Mouse (Mus musculus): Measurements from ENCODE around the gene Ndufa9.

Ndufa9 gene

GRCm38 (mm10) chr6:126848712-126849704, at the start of gene Ndufa9:
Gene Ndufa9, minus strand, starts transcription at chr6:126849136.
- peak; percentile 88 for DNase-seq (ENCODE audit: extremely low read depth, low read depth)

- DNase-seq (ENCODE audit: extremely low read depth, low read depth): no peak
Measured at GRCm38 (mm10) chr6:126877118-126877517, 28.2 kb upstream of the Ndufa9 start.

GRCm38 (mm10) chr6:126852881-126853280, 3.9 kb upstream of the Ndufa9 start, which contains the start of gene Akap3:
Gene Akap3, plus strand, starts transcription at chr6:126853098.
- no peak for DNase-seq (ENCODE audit: extremely low read depth, low read depth)

GRCm38 (mm10) chr6:126836628-126837027, 12.3 kb downstream of the Ndufa9 start:
- no peak for DNase-seq (ENCODE audit: extremely low read depth, low read depth)

- DNase-seq (ENCODE audit: extremely low read depth, low read depth): peak; percentile 19
Measured at GRCm38 (mm10) chr6:126823087-126823486, 25.8 kb downstream of the Ndufa9 start.

- DNase-seq (ENCODE audit: extremely low read depth, low read depth): no peak
Measured at GRCm38 (mm10) chr6:126816338-126816737, 32.6 kb downstream of the Ndufa9 start.

GRCm38 (mm10) chr6:126815206-126815750, 33.7 kb downstream of the Ndufa9 start:
- DNase-seq (ENCODE audit: extremely low read depth, low read depth): no peak

- DNase-seq (ENCODE audit: extremely low read depth, low read depth): no peak
Measured at GRCm38 (mm10) chr6:126811481-126811880, 37.5 kb downstream of the Ndufa9 start.

- DNase-seq (ENCODE audit: extremely low read depth, low read depth): no peak
Measured at GRCm38 (mm10) chr6:126808561-126808960, 40.4 kb downstream of the Ndufa9 start.

GRCm38 (mm10) chr6:126808134-126808533, 40.8 kb downstream of the Ndufa9 start:
- no peak for DNase-seq (ENCODE audit: extremely low read depth, low read depth)

- no peak for DNase-seq (ENCODE audit: extremely low read depth, low read depth)
Measured at GRCm38 (mm10) chr6:126806783-126807182, 42.2 kb downstream of the Ndufa9 start.

GRCm38 (mm10) chr6:126802946-126803345, 46.0 kb downstream of the Ndufa9 start:
- DNase-seq (ENCODE audit: extremely low read depth, low read depth): no peak

GRCm38 (mm10) chr6:126794751-126795150, 54.2 kb downstream of the Ndufa9 start:
- no peak for DNase-seq (ENCODE audit: extremely low read depth, low read depth)

- no peak for DNase-seq (ENCODE audit: extremely low read depth, low read depth)
Measured at GRCm38 (mm10) chr6:126793689-126794088, 55.2 kb downstream of the Ndufa9 start.

GRCm38 (mm10) chr6:126791964-126792363, 57.0 kb downstream of the Ndufa9 start:
- no peak for DNase-seq (ENCODE audit: extremely low read depth, low read depth)

GRCm38 (mm10) chr6:126791488-126791887, 57.4 kb downstream of the Ndufa9 start:
- no peak for DNase-seq (ENCODE audit: extremely low read depth, low read depth)

- DNase-seq (ENCODE audit: extremely low read depth, low read depth): no peak
Measured at GRCm38 (mm10) chr6:126788863-126789262, 60.1 kb downstream of the Ndufa9 start.

- DNase-seq (ENCODE audit: extremely low read depth, low read depth): no peak
Measured at GRCm38 (mm10) chr6:126784206-126784605, 64.7 kb downstream of the Ndufa9 start.

GRCm38 (mm10) chr6:126783651-126784066, 65.3 kb downstream of the Ndufa9 start:
- no peak for DNase-seq (ENCODE audit: extremely low read depth, low read depth)

GRCm38 (mm10) chr6:126783056-126783455, 65.9 kb downstream of the Ndufa9 start:
- DNase-seq (ENCODE audit: extremely low read depth, low read depth): no peak

- DNase-seq (ENCODE audit: extremely low read depth, low read depth): no peak
Measured at GRCm38 (mm10) chr6:126777889-126778288, 71.0 kb downstream of the Ndufa9 start.

GRCm38 (mm10) chr6:126773873-126774272, 75.1 kb downstream of the Ndufa9 start:
- no peak for DNase-seq (ENCODE audit: extremely low read depth, low read depth)
